In genomic region chr15:79903963-79904362, GRCm38 (mm10) we compare ENCODE assay signal across 26 mouse cellular contexts.
"Had no signal": no experiment of that assay in that cellular context is flagged by ENCODE, and none has a peak within 500 bp of the region (broad histone marks: within the 10 kb centered on the region; RNA-seq: fewer than 3 reads in every experiment).

No protein-coding gene starts in this region.

- H3K9me3 ChIP-seq: heart, embryonic 10.5 days; heart, embryonic 12.5 days; hindbrain, embryonic 10.5 days; hindbrain, embryonic 12.5 days; intestine, embryonic 15.5 days; limb, embryonic 13.5 days; limb, embryonic 15.5 days had no signal

- H3K36me3 ChIP-seq: hindbrain, embryonic 10.5 days; hindbrain, embryonic 12.5 days; intestine, embryonic 15.5 days; limb, embryonic 15.5 days had no signal

- H3K27ac ChIP-seq: gastrocnemius, adult 2 months; heart, embryonic 10.5 days; hindbrain, embryonic 12.5 days; hindbrain, embryonic 14.5 days; intestine, embryonic 15.5 days; limb, embryonic 13.5 days; limb, embryonic 15.5 days; liver, embryonic 14.5 days had no signal

- H3K27me3 ChIP-seq: intestine, embryonic 15.5 days had no signal

- ATAC-seq: hindbrain, embryonic 16.5 days; inflammation-experienced regulatory T-cells, adult 6 months; intestine, embryonic 15.5 days; intestine, postnatal 0 days had no signal

- H3K4me2 ChIP-seq: heart, embryonic 12.5 days; hindbrain, embryonic 12.5 days; hindbrain, embryonic 14.5 days; intestine, embryonic 15.5 days; limb, embryonic 13.5 days; limb, embryonic 15.5 days had no signal

- H3K4me1 ChIP-seq: heart, embryonic 12.5 days; hindbrain, embryonic 12.5 days; intestine, embryonic 15.5 days; limb, embryonic 13.5 days had no signal

- H3K9ac ChIP-seq: heart, embryonic 12.5 days; hindbrain, embryonic 12.5 days; hindbrain, embryonic 14.5 days; intestine, embryonic 15.5 days; limb, embryonic 13.5 days; limb, embryonic 15.5 days; liver, embryonic 14.5 days had no signal

- H3K4me3 ChIP-seq: gastrocnemius, adult 2 months; heart, embryonic 10.5 days; heart, embryonic 12.5 days; hindbrain, embryonic 10.5 days; hindbrain, embryonic 12.5 days; intestine, embryonic 15.5 days; limb, embryonic 13.5 days; limb, embryonic 15.5 days had no signal

- DNase-seq: gastrocnemius, adult 2 months; gastrocnemius, postnatal 10 days; gastrocnemius, postnatal 25 days; heart, adult 18-20 months; heart, postnatal 10 days; heart, postnatal 4 days; kidney, adult 18-20 months; kidney, adult 8-10 months; kidney, postnatal 10 days; kidney, postnatal 25 days; kidney, postnatal 4 days; layer of hippocampus, adult 9-11 months; layer of hippocampus, postnatal 36 days; left cerebral cortex, postnatal 4 days had no signal
